Mouse (Mus musculus): ENCODE results near the gene Trim39. TPM values are rescaled to one million over a fixed set of nuclear protein-coding genes. Genes with fewer than 3 reads are reported as not detected.
"Not testable (repeated sequence)": the region's sequence is repeated elsewhere in the genome, so short reads cannot be mapped to it uniquely, and the experiment has no call there.

Trim39 gene
- polyA plus RNA-seq, 1 experiment from 2014 or later = 9.6 TPM

DNA sequence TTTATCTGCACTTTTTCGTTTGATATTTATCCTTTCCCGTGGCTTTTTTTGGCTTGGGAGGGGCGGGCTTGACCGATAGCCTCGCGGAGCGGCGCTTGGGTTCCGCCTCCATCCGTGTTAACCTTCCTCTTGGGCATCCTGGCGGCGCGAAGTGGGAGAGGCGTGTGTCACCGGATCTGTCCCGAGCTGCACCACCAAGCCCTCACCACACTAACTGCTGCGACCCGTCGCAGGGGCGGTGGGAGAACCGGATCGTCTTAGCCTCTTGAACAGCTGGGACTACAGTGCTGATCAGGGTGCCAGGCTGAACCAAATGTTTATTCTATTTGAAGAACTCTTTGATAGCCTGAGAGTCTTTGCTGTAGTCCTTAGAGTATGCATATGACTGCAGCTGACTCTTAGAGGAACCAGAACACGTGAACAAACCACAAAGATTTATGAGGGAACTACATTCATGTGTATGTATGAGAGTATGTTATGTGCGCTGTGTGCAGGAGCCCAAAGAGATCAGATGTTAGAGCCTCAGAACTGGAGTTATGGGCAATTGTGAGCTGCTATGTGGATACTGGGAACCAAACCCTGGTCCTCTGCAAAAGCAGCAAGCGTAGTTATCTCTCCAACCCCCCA is 19.7 kb downstream of the Trim39 start:
- peak overlapping the region; percentile 16; the same call in 1 of the 2 replicates for H3K4me3 ChIP-seq (replicated peaks; ENCODE audit: low read depth, low read length)
- no peak for TF ChIP-seq CTCF (IDR thresholded peaks at IDR 0.05; ENCODE audit: low read depth)
- no peak overlapping the region for H3K27ac ChIP-seq
- H3K9ac ChIP-seq (ENCODE audit: low read depth, low read length) = no peak overlapping the region
- 0 out of 2 replicates have a peak, but pooled peaks cover 6% of the 10 kb centered on the region for H3K4me1 ChIP-seq (replicated peaks; ENCODE audit: insufficient read depth, low read length)
- WGBS = 6% methylated on average over 25 of the region's 25 CpGs
- H3K27me3 ChIP-seq (ENCODE audit: insufficient read depth, low read length) = peaks cover 15% of the 10 kb centered on the region
- no peaks in the 10 kb centered on the region for H3K9me3 ChIP-seq (replicated peaks; ENCODE audit: low read length)
- DNase-seq (ENCODE audit: low spot score) (peak; percentile 48), ATAC-seq (replicated peaks; ENCODE audit: low FRiP score, low read depth) (no peak)
- H3K4me2 ChIP-seq (ENCODE audit: low read length) = peak overlapping the region; percentile 51
- peaks cover 6% of the 10 kb centered on the region; the same call in 1 of the 2 replicates for H3K36me3 ChIP-seq (ENCODE audit: insufficient read depth, low read length)

DNA sequence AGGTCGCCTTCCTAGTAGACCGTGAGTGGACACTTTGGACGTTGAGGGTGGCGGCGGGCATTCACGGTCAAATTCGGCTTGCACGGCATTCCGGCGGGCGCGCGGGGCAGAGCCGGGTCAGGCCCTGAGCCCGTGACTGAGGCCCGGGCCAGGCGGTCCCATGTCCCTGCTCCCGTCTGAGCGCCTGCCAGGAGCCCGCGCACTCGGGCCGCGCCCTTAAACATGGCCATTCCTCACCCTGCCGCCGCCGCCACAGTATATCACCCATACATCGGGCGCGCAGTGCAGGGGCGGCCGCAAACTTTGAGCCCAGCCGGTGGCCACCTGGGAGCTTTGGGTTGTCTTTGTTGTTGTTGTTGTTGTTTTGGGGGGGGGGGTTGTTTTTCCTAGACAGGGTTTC is 23.2 kb downstream of the Trim39 start:
- Histone ChIP-seq H3K27ac (no peak overlapping the region), H3K9me3 (replicated peaks; ENCODE audit: low read length) (no peaks in the 10 kb centered on the region), H3K4me1 (replicated peaks; ENCODE audit: insufficient read depth, low read length) (0 out of 2 replicates have a peak, but pooled peaks cover 2% of the 10 kb centered on the region), H3K9ac (ENCODE audit: low read depth, low read length) (no peak overlapping the region), H3K4me3 (replicated peaks; ENCODE audit: low read depth, low read length) (no peak overlapping the region), H3K4me2 (ENCODE audit: low read length) (peak overlapping the region; percentile 5; the same call in 1 of the 2 replicates), H3K36me3 (ENCODE audit: insufficient read depth, low read length) (no peaks in the 10 kb centered on the region), H3K27me3 (ENCODE audit: insufficient read depth, low read length) (peaks cover 15% of the 10 kb centered on the region)
- ATAC-seq (replicated peaks; ENCODE audit: low FRiP score, low read depth) (no peak), DNase-seq (ENCODE audit: low spot score) (no peak)
- TF ChIP-seq CTCF (IDR thresholded peaks at IDR 0.05; ENCODE audit: low read depth) = no peak
- 31% methylated on average over 33 of the region's 33 CpGs for WGBS

DNA sequence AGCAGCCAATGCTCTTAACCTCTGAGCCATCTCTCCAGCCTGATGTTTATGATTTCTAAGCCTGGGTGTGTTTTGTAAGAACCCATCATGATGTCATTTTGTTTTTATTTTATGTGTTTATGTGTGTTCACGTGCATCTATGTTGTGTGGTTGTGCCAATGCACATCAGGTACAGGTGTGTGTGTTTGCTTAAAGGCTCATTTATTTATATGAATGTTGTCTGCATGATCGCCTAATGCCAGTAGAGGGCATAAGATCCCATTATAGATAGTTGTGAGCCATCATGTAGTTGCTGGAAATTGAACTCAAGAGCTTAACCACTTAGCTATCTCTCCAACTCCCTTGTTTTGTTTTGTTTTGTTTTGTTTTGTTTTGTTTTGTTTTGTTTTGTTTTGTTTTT is 26.3 kb downstream of the Trim39 start:
- 87% methylated on average over 2 of the region's 2 CpGs for WGBS
- H3K36me3 ChIP-seq (ENCODE audit: insufficient read depth, low read length) = no peaks in the 10 kb centered on the region
- H3K27ac ChIP-seq = no peak overlapping the region
- peaks cover 15% of the 10 kb centered on the region for H3K27me3 ChIP-seq (ENCODE audit: insufficient read depth, low read length)
- no peak overlapping the region for H3K4me2 ChIP-seq (ENCODE audit: low read length)
- H3K4me1 ChIP-seq (replicated peaks; ENCODE audit: insufficient read depth, low read length) = 0 out of 2 replicates have a peak, but pooled peaks cover 2% of the 10 kb centered on the region
- H3K9me3 ChIP-seq (replicated peaks; ENCODE audit: low read length) = no peaks in the 10 kb centered on the region
- DNase-seq (ENCODE audit: low spot score) = no peak
- no peak; the same call in 1 of the 2 replicates for TF ChIP-seq CTCF (IDR thresholded peaks at IDR 0.05; ENCODE audit: low read depth)
- ATAC-seq (replicated peaks; ENCODE audit: low FRiP score, low read depth) = no peak
- no peak overlapping the region for H3K9ac ChIP-seq (ENCODE audit: low read depth, low read length)
- H3K4me3 ChIP-seq (replicated peaks; ENCODE audit: low read depth, low read length) = no peak overlapping the region

DNA sequence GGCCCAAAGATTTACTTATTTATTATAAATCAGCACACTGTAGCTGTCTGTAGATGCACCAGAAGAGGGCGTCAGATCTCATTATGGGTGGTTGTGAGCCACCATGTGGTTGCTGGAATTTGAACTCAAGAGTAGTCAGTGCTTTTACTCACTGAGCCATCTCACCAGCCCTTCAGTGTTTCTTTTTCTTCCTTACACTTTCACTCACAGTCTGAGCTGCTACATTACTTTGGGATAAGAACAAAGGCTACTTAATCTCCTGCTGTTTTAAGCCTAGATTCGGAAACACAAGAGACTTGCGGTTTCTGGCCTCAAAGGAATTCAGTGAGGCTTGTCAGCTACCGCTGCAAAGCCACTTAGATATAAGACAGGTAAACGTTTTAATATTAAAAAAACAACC is 28.0 kb downstream of the Trim39 start:
- H3K4me2 ChIP-seq (ENCODE audit: low read length) = no peak overlapping the region
- no peaks in the 10 kb centered on the region for H3K9me3 ChIP-seq (replicated peaks; ENCODE audit: low read length)
- DNase-seq (ENCODE audit: low spot score) = no peak
- ATAC-seq (replicated peaks; ENCODE audit: low FRiP score, low read depth) = no peak
- 0 out of 2 replicates have a peak, but pooled peaks have one; percentile 8 for TF ChIP-seq CTCF (IDR thresholded peaks at IDR 0.05; ENCODE audit: low read depth)
- no peak overlapping the region for H3K27ac ChIP-seq
- WGBS = 47% methylated on average over 5 of the region's 5 CpGs
- H3K9ac ChIP-seq (ENCODE audit: low read depth, low read length) = no peak overlapping the region
- 0 out of 2 replicates have a peak, but pooled peaks cover 6% of the 10 kb centered on the region for H3K4me1 ChIP-seq (replicated peaks; ENCODE audit: insufficient read depth, low read length)
- H3K27me3 ChIP-seq (ENCODE audit: insufficient read depth, low read length) = peaks cover 8% of the 10 kb centered on the region
- H3K36me3 ChIP-seq (ENCODE audit: insufficient read depth, low read length) = no peaks in the 10 kb centered on the region
- H3K4me3 ChIP-seq (replicated peaks; ENCODE audit: low read depth, low read length) = no peak overlapping the region

DNA sequence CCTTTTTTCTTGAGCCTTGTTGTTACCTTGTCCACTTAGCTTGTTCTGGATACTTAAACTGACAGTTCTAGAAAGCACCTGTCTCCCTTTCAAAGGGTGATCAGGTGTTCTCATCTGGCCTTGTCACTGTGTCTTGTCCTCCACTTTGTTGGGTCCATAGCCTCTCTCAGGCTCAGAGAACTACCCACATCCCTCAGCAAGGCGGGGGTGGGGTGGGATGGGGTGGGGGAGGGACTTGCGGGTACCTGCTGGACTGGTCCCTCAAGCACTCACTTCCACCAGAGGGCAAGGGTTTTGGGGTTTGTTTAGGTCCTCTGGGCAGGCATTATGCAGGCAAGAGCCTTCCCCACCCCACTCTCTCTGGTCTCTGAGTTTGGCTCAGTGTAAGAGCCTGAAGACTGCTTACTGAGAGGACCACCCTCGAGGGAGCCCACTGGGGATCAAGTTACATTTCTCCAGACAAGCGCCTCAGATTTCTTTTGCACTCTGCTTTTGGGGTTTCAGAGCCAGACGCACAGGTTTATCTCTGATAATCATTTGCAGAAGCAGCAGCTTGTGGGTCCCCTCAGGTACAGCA is 31.3 kb downstream of the Trim39 start:
- Histone ChIP-seq H3K27ac (no peak overlapping the region), H3K9me3 (replicated peaks; ENCODE audit: low read length) (no peaks in the 10 kb centered on the region), H3K4me2 (ENCODE audit: low read length) (no peak overlapping the region), H3K9ac (ENCODE audit: low read depth, low read length) (no peak overlapping the region), H3K27me3 (ENCODE audit: insufficient read depth, low read length) (peaks cover 12% of the 10 kb centered on the region), H3K36me3 (ENCODE audit: insufficient read depth, low read length) (no peaks in the 10 kb centered on the region), H3K4me3 (replicated peaks; ENCODE audit: low read depth, low read length) (no peak overlapping the region), H3K4me1 (replicated peaks; ENCODE audit: insufficient read depth, low read length) (0 out of 2 replicates have a peak, but pooled peaks cover 3% of the 10 kb centered on the region)
- DNase-seq (ENCODE audit: low spot score) (no peak), ATAC-seq (replicated peaks; ENCODE audit: low FRiP score, low read depth) (no peak)
- 8% methylated on average over 5 of the region's 5 CpGs for WGBS
- TF ChIP-seq CTCF (IDR thresholded peaks at IDR 0.05; ENCODE audit: low read depth) = no peak

DNA sequence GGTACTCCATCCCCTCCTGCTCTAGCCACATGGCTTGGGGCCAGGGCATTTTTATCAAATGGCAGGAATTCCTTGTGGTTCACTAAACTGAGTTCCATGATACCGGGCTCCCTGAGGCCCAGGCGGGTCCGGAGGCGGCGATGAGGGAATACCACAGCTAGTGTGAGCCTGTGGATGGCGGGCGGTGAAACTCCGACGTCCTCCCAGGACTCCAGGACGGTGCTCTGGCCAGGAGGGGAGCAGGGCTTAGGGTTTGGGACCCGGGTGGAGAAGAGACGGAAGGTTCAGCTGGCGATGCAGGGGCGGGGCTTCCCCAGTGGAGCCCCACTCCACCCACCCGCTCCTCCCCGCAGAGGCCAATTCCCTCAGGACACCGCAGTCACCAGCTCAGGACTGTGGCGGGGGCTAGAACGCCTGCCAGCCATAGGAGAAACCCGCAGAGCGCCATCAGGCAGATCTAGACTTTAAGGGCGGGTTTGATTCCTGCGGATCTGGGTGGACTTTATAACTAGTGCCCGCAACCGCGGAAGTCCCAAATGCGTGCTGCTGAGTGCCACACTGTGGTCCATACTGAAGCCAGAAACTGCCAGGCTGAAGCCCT is 34.6 kb downstream of the Trim39 start:
- peaks cover 12% of the 10 kb centered on the region for H3K27me3 ChIP-seq (ENCODE audit: insufficient read depth, low read length)
- H3K9ac ChIP-seq (ENCODE audit: low read depth, low read length) = peak overlapping the region; percentile 40; the same call in 1 of the 2 replicates
- DNase-seq (ENCODE audit: low spot score) (no peak), ATAC-seq (replicated peaks; ENCODE audit: low FRiP score, low read depth) (no peak)
- no peaks in the 10 kb centered on the region for H3K9me3 ChIP-seq (replicated peaks; ENCODE audit: low read length)
- TF ChIP-seq CTCF (IDR thresholded peaks at IDR 0.05; ENCODE audit: low read depth) = no peak
- no peak overlapping the region for H3K27ac ChIP-seq
- peak overlapping the region; percentile 28 for H3K4me3 ChIP-seq (replicated peaks; ENCODE audit: low read depth, low read length)
- no peaks in the 10 kb centered on the region for H3K36me3 ChIP-seq (ENCODE audit: insufficient read depth, low read length)
- H3K4me2 ChIP-seq (ENCODE audit: low read length) = peak overlapping the region; percentile 58
- 3% methylated on average over 27 of the region's 27 CpGs for WGBS
- H3K4me1 ChIP-seq (replicated peaks; ENCODE audit: insufficient read depth, low read length) = 0 out of 2 replicates have a peak, but pooled peaks cover 3% of the 10 kb centered on the region

DNA sequence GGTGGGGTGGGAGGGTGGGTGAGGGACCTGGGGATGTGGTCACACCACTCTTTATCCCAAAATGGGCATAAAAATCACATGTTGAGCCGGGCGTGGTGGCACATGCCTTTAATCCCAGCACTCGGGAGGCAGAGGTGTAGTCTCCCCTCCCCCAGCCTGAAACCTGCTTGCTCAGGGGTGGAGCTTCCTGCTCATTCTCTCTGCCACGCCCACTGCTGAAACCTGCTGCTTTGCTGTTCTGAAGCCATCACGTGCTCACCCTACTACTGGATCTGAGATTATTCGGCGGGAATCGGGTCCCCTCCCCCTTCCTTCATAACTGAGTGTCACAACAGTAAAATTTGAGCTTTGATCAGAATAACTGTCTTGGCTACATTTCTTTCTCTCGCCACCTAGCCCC is 36.7 kb downstream of the Trim39 start:
- not testable (repeated sequence) for H3K4me1 ChIP-seq (replicated peaks; ENCODE audit: insufficient read depth, low read length); H3K9me3 ChIP-seq (replicated peaks; ENCODE audit: low read length); DNase-seq (ENCODE audit: low spot score); ATAC-seq (replicated peaks; ENCODE audit: low FRiP score, low read depth); H3K27ac ChIP-seq; H3K4me3 ChIP-seq (replicated peaks; ENCODE audit: low read depth, low read length); H3K4me2 ChIP-seq (ENCODE audit: low read length); H3K36me3 ChIP-seq (ENCODE audit: insufficient read depth, low read length); H3K9ac ChIP-seq (ENCODE audit: low read depth, low read length)
- H3K27me3 ChIP-seq (ENCODE audit: insufficient read depth, low read length) = peaks cover 15% of the 10 kb centered on the region
- 15% methylated on average over 8 of the region's 9 CpGs for WGBS

Data from kidney, postnatal 0 days (tissue).